Mouse (Mus musculus): Measurements from ENCODE around the gene Smarca4.
A peak's percentile ranks its signal among the peaks of the same experiment; 100 is the strongest.

Gene Smarca4

GRCm38 (mm10) chr9:21725224-21726121, 109.5 kb downstream of the Smarca4 start:
- DNase-seq, result no peak

DNA sequence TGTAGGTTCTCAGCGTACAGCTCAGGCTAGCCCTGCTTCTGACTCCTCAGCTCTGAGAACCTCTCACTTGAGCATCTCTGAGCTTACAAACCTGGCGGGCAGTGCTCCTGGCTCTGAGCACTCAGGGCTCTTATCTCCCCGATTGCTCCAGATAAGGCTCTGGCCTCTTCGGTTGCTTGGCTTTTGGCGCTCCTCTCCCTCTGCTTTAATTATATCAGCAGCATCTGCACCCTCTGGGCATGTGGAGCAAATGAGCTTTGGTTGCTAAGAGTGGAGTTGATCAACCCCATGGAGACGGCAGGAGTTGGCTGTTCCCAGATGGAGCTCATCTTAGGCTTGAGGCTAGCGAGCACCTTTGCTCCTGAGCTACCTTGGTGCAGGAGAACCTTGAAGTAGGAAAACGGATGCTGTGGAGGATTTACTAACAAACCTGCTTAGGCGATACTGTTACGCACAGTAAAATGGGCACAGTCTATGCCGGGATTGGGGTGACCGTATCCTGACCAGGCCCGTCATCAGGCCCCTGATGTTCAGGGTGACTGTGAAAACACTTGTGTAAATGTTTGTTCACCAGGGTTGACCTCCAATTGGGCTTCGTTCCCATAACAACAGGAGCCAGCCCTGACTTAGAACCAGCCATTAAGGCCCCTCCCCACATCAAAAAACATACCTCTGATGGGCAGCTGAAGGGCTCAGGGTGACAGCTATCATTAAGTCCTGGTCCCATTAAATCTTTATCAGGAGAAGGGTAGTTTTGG, 110.4 kb downstream of the Smarca4 start:
- DNase-seq, result no peak

DNA sequence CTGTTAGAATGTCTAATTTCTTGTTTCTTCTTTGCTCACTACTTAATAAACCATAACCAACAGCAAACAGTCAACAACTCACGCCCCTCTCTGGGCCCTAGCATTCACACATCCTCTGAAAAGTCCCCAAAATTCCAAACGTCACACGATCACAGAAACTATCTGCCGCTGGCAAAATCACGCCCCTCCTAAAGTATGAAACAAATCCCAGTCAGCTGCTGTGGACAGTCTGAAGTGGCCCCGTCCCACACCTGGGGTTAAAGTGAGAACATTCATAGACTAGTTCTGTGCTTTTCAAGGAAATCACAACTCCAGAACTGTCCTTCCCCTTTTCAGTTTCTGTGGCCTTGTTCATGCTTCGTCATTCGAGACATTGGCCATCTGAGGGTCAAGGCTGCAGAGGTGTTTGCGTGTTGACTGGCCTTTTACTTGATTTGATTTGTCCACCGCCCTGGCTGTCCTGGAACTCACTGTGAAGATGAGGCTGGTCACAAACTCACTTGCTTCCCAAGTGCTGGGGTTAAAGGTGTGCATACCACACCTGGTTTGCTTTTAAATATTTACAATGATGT, 112.4 kb downstream of the Smarca4 start:
- DNase-seq, result no peak

- no peak for DNase-seq
Measured at GRCm38 (mm10) chr9:21729264-21729663, 113.3 kb downstream of the Smarca4 start.

DNA sequence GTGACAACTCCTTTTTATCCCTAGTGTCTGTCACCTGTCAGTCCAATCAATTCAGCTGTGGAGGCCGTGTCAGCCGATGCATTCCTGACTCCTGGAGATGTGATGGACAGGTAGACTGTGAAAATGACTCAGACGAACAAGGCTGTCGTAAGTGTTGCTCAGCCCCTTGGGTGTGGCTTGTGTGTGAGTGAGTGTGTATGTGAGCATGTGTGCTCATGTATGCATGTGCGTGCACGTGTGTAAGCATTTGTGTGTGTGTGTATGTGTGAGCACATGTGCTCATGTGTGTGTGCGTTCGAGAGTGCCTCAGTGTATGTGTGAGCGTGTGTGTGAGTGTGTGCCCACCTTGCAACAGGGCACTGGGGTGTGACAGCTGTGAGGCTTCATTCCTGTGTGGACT, 116.3 kb downstream of the Smarca4 start:
- no peak for DNase-seq

DNA sequence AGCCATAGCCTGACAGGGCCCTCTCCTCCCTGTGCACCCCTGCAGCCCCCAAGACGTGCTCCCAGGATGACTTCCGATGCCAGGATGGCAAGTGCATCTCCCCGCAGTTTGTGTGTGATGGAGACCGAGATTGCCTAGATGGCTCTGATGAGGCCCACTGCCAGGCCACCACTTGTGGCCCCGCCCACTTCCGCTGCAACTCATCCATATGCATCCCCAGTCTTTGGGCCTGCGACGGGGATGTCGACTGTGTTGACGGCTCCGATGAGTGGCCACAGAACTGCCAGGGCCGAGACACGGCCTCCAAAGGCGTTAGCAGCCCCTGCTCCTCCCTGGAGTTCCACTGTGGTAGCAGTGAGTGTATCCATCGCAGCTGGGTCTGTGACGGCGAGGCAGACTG, 117.5 kb downstream of the Smarca4 start:
- DNase-seq, result no peak

DNA sequence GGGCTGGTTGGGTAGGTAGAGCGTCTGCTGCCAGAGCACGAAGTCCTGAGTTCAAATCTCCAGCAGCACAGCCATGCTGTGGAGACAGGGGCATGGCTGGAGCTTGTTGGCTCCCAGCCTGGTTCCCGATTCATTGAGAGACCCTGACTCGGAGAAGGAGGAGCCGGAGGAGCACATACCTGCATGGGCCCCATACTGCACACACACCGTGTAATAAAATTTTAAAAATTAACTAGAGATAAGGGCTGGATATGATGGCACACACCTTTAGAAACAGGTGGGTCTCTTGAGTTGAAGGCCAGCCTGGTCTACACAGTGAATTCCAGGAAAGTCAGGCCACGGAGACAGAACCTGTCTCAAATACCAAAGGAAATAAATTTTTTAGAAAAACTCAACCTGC, 118.0 kb downstream of the Smarca4 start:
- no peak for DNase-seq

DNA sequence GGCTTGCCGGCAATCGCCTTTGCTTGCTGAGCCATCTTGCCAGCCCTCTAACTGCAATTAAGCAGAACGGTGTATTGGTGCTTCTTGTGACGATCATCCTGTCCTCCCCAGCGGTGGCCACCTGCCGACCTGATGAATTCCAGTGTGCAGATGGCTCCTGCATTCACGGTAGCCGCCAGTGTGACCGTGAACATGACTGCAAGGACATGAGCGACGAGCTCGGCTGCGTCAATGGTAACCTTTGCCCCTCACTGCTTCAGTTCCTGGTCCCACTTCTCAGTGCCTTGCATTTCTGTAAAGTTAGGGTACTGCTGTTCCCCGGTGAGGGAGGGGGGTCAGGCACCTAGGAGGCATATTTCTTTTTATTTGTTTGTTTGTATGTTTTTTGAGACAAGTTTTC, 119.2 kb downstream of the Smarca4 start:
- no peak for DNase-seq

DNA sequence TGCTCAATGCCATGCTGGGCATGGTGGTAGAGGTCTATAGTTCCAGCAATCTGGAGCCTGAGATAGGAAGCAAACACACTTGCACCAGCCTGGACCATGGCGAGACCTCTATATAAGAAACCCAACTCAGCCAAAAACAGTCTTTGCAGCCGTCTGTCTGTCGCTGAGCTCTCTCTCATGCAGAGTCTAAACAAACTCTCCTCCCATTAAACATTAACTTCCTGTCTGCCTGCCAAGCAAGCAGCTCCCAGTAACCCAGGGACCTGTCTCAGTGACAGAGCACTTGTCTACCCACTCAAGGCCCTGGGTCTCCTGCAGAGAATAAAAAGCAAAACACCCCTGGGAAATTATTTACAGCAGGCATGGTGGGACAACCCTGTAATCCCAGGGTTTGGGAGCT, 120.6 kb downstream of the Smarca4 start:
- no peak for DNase-seq

- DNase-seq, result no peak
Measured at GRCm38 (mm10) chr9:21737188-21737587, 121.2 kb downstream of the Smarca4 start.

DNA sequence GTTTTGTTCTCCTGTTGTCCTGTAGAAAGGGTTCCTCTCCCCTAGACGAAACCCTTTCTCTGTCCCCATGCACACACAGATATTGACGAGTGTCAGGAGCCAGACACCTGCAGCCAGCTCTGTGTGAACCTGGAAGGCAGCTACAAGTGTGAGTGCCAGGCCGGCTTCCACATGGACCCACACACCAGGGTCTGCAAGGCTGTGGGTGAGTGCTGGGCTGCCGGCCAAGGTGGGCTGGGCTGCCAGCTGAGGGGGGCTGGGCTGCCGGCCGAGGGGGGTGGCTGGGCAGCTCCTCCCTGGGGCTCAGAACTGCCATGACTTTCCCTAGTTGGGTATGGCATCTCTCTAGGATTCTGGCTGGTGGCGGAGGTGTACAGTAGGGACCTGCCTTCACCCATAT, 122.8 kb downstream of the Smarca4 start:
- no peak for DNase-seq

DNA sequence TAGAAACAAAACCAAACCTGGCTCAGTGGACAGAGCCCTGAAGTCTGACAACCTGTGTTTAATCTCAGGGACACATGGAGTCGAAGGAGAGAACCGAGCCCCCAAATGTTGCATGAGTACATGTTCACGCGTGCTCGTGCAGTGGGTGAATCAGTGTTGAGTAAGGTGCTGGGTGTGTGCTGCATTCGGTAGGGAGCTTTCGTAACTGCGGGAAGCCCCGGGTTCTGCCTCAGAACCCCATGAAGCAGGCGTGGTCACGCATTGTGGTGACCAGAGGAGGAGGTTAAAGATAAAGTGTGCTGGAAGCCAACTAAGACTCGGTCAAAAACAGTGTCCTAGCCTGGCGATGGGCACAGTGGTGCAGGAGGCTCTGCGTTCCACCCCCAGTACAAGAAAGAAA, 124.5 kb downstream of the Smarca4 start:
- no peak for DNase-seq

DNA sequence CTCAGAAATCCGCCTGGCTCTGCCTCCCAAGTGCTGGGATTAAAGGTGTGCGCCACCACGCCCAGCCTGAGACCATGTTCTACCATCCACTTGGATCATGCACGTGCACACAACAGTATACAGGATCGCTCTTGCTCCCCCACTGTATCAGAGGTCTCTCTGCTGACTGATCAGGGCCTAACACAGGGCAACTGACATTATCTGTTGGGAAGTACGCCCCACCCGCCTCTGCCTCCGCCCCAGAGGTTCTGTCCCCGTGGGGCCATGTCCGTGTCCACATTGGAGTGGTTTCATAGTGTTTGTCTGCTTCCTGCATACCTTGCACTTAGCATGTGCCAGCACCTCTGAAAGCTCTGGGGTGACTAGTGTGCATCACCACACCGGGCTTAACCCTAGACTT, 125.5 kb downstream of the Smarca4 start:
- DNase-seq, result no peak

DNA sequence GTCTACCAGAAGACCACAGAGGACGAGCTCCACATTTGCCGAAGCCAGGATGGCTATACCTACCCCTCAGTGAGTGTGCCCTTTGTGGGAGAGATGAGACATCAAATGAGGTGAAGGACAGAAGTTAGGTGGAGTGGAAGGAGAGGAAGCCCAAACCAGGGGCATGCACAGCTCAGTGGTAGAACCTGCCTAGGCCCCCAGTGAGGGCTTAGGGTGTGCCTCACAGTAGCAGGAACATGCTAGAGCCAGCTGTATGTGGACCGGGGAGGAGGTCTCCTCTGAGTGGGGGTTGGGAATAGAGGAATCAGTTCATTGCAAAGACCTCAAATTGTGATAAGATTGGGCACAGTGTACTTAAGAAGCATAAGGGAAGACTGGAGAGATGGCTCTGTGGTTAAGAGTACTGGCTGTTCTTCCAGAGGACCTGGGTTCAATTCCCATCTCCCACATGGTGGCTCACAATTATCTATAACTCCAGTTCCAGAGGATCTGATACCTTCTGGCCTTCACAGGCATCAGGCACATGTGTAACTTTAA, 131.3 kb downstream of the Smarca4 start:
- DNase-seq, result peak; percentile 62

GRCm38 (mm10) chr9:21748033-21748432, 132.1 kb downstream of the Smarca4 start:
- DNase-seq, result peak; percentile 99

- DNase-seq, result peak; percentile 76
Measured at GRCm38 (mm10) chr9:21748491-21748890, 132.5 kb downstream of the Smarca4 start.

DNA sequence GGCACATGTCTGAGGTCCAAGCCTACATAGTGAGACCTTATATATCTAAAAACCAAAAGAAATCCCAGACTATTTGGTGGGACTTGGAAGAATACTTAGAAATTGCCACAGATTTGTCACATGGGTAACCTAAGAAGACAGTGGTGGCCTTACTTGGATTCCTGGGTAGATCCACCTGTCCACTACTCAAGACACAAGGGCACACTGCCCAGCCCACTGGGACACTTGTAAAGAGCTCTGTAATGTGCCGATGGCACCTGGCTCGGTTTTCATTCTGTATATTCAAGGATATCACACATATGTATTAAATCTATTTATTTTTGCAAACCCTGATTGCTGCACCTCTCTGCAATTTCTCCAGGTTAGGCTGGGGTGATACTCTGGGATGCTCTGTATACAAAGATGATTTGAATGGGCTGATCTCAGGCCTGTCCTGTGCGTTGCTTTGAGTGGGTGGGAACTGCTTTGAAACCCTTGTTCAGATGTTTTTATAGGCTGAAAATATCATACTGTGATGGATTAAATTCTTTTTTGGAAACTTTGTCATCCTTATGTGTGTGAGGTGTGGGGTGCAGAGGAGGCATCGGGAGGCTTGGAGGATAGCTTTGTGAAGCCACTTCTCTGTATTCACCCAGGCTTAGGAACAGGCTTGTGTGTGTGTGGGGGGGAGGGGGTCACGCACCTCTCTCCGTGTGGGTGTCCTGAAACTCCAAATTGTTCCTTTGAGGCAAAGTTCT, 133.6 kb downstream of the Smarca4 start:
- DNase-seq, result peak; percentile 63

GRCm38 (mm10) chr9:21750370-21750769, 134.4 kb downstream of the Smarca4 start:
- DNase-seq, result no peak

DNA sequence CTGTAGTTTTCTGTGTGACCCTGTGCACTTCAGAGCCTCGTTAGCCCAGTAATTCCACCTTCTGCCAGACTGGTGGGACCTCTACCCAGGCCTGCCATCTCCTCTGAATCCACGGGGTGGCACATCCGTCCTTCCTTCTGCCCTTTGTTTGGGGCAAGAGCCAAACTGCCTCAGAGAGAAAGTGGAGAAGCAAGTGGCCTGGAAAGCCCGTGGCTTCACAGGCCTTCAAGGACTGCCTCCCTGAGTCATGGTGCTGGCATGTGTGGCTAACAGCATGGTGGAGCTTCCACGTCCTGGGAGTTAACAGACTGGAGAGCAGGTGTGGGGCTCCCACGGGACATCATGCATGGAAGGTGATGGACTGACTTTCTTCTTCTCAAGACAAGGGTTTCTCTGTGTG, 135.4 kb downstream of the Smarca4 start:
- DNase-seq, result no peak

GRCm38 (mm10) chr9:21752252-21752792, 136.4 kb downstream of the Smarca4 start:
- peak; percentile 40 for DNase-seq

All from cerebellum, adult 11-12 months (tissue).